Mouse (Mus musculus) intestine, postnatal 0 days (tissue): Measurements from ENCODE around the gene Reep1. TPM values are rescaled to one million over a fixed set of nuclear protein-coding genes. Genes with fewer than 3 reads are reported as not detected.

Experiments used
- ATAC-seq: fragments of 200-750 bp; cut with Nextera tagmentation; 2 replicates; pipeline ENCODE4 v1.8.0; 2017; ENCODE audit warnings: mild to moderate bottlenecking, moderate TSS enrichment, moderate library complexity
- H3K27ac ChIP-seq: fragments of 300-500 bp; sonication (generic); 2 replicates; pipeline ENCODE4 v1.5.1; 2014; ENCODE audit warnings: mild to moderate bottlenecking, low read depth, low read length, moderate library complexity
- H3K27me3 ChIP-seq: fragments of 300-500 bp; sonication (generic); replicated peaks from 2 replicates; pipeline ENCODE4 v1.6.1; 2014; ENCODE audit warnings: low read length, mixed read lengths; ENCODE audit not compliant: control insufficient read depth, insufficient read depth
- H3K36me3 ChIP-seq: fragments of 300-500 bp; sonication (generic); 2 replicates; pipeline ENCODE4 v1.6.1; 2014; ENCODE audit warnings: mild to moderate bottlenecking, moderate library complexity; ENCODE audit not compliant: control insufficient read depth, insufficient read depth
- H3K4me1 ChIP-seq: fragments of 300-500 bp; sonication (generic); replicated peaks from 2 replicates; pipeline ENCODE4 v1.6.1; 2014; ENCODE audit warnings: antibody characterized with exemption, low read length, mixed read lengths; ENCODE audit not compliant: control insufficient read depth, insufficient read depth
- H3K4me2 ChIP-seq: fragments of 300-500 bp; sonication (generic); replicated peaks from 2 replicates; pipeline ENCODE4 v1.6.1; 2014; ENCODE audit warnings: low read depth, mild to moderate bottlenecking, moderate library complexity
- H3K4me3 ChIP-seq: fragments of 300-500 bp; sonication (generic); 2 replicates; pipeline ENCODE4 v1.5.1; 2014; ENCODE audit warnings: low read depth, low read length
- H3K9ac ChIP-seq: fragments of 300-500 bp; sonication (generic); 2 replicates; pipeline ENCODE4 v1.6.1; 2014; ENCODE audit warnings: mild to moderate bottlenecking, low read depth, low read length
- H3K9me3 ChIP-seq: fragments of 300-500 bp; sonication (generic); 2 replicates; pipeline ENCODE4 v1.6.1; 2016; ENCODE audit warnings: mixed run types; ENCODE audit not compliant: control insufficient read depth
- CTCF ChIP-seq: sonication (generic); IDR thresholded peaks from 2 replicates; pipeline ENCODE4 v1.5.1; 2016; ENCODE audit warnings: low read depth, mild to moderate bottlenecking, control low read depth, antibody characterized with exemption, moderate library complexity
- WGBS: fragments of 180-500 bp; shearing (Covaris S2); extraction: QIAGEN DNeasy Blood & Tissue Kit; methylation state at CpG from one replicate; pipeline ENCODE4 v1.1.7; 2014; 5-methylcytosine and 5-hydroxymethylcytosine counted together
- polyA plus RNA-seq: library from polyadenylated mRNA; unstranded; fragments of >200 nt; fragmentation: Nextera tagmentation; extraction: Ambion mirVana; gene quantifications from 2 replicates; pipeline ENCODE4 v1.2.1, GENCODE M21; 2015

Gene Reep1
- polyA plus RNA-seq, 1 experiment from 2014 or later: 6.5 TPM

- H3K27ac ChIP-seq: no peak overlapping the region
- H3K36me3 ChIP-seq: no peaks in the 10 kb centered on the region; the same call in 1 of the 2 replicates
- no peak overlapping the region for H3K9ac ChIP-seq
- 92% methylated on average over 5 of the region's 5 CpGs for WGBS
- ATAC-seq: no peak
- H3K4me1 ChIP-seq: no peaks in the 10 kb centered on the region
- H3K4me2 ChIP-seq: no peak overlapping the region
- no peaks in the 10 kb centered on the region for H3K9me3 ChIP-seq
- no peaks in the 10 kb centered on the region for H3K27me3 ChIP-seq
- no peak for TF ChIP-seq CTCF
- no peak overlapping the region for H3K4me3 ChIP-seq
These were observed 75.8 kb downstream of the Reep1 start for GRCm38 (mm10) chr6:71783165-71783564.

- no peak for ATAC-seq
- Histone ChIP-seq H3K9me3 (no peaks in the 10 kb centered on the region), H3K4me1 (no peaks in the 10 kb centered on the region), H3K27me3 (no peaks in the 10 kb centered on the region), H3K36me3 (no peaks in the 10 kb centered on the region), H3K9ac (no peak overlapping the region), H3K4me3 (no peak overlapping the region), H3K4me2 (no peak overlapping the region), H3K27ac (no peak overlapping the region)
- WGBS: 78% methylated on average over 9 of the region's 9 CpGs
- TF ChIP-seq CTCF: no peak
These were observed 81.0 kb downstream of the Reep1 start for GRCm38 (mm10) chr6:71788348-71788747.

- Histone ChIP-seq H3K9me3 (no peaks in the 10 kb centered on the region), H3K27me3 (no peaks in the 10 kb centered on the region), H3K9ac (no peak overlapping the region), H3K4me2 (no peak overlapping the region), H3K36me3 (no peaks in the 10 kb centered on the region), H3K27ac (no peak overlapping the region), H3K4me1 (no peaks in the 10 kb centered on the region), H3K4me3 (no peak overlapping the region)
- TF ChIP-seq CTCF: no peak
- WGBS: 86% methylated on average over 6 of the region's 6 CpGs
- ATAC-seq: no peak
These were observed 84.4 kb downstream of the Reep1 start for GRCm38 (mm10) chr6:71791771-71792170.

GRCm38 (mm10) chr6:71799391-71799790 lies 92.0 kb downstream of the Reep1 start:
- ATAC-seq: no peak
- H3K36me3 ChIP-seq: no peaks in the 10 kb centered on the region
- no peak for TF ChIP-seq CTCF

GRCm38 (mm10) chr6:71801011-71801713 lies 93.8 kb downstream of the Reep1 start:
- no peak for TF ChIP-seq CTCF
- 65% methylated on average over 7 of the region's 7 CpGs for WGBS
- no peak overlapping the region for H3K4me2 ChIP-seq
- no peaks in the 10 kb centered on the region for H3K36me3 ChIP-seq
- H3K4me1 ChIP-seq: no peaks in the 10 kb centered on the region
- no peak overlapping the region for H3K4me3 ChIP-seq
- H3K9ac ChIP-seq: no peak overlapping the region
- H3K27ac ChIP-seq: no peak overlapping the region
- H3K9me3 ChIP-seq: no peaks in the 10 kb centered on the region
- H3K27me3 ChIP-seq: no peaks in the 10 kb centered on the region
- ATAC-seq: no peak

More at GRCm38 (mm10) chr6:71799391-71799790, 92.0 kb downstream of the Reep1 start:
- no peaks in the 10 kb centered on the region for H3K9me3 ChIP-seq
- no peak overlapping the region for H3K4me3 ChIP-seq
- no peak overlapping the region for H3K9ac ChIP-seq
- H3K27ac ChIP-seq: no peak overlapping the region
- H3K27me3 ChIP-seq: no peaks in the 10 kb centered on the region
- no peaks in the 10 kb centered on the region for H3K4me1 ChIP-seq
- 70% methylated on average over 3 of the region's 3 CpGs for WGBS
- H3K4me2 ChIP-seq: no peak overlapping the region

- TF ChIP-seq CTCF: no peak
These were observed 94.3 kb downstream of the Reep1 start for GRCm38 (mm10) chr6:71801714-71802094.

More at GRCm38 (mm10) chr6:71801714-71802094, 94.3 kb downstream of the Reep1 start:
- H3K36me3 ChIP-seq: no peaks in the 10 kb centered on the region
- ATAC-seq: no peak
- no peak overlapping the region for H3K9ac ChIP-seq
- H3K27ac ChIP-seq: no peak overlapping the region
- no peaks in the 10 kb centered on the region for H3K9me3 ChIP-seq
- 76% methylated on average over 10 of the region's 10 CpGs for WGBS
- H3K4me3 ChIP-seq: no peak overlapping the region
- no peaks in the 10 kb centered on the region for H3K27me3 ChIP-seq
- H3K4me1 ChIP-seq: no peaks in the 10 kb centered on the region
- no peak overlapping the region for H3K4me2 ChIP-seq
